Mouse (Mus musculus): ENCODE measurements around the gene Lrmda. TPM values are rescaled to one million over a fixed set of nuclear protein-coding genes. Genes with fewer than 3 reads are reported as not detected.

Lrmda gene
- polyA plus RNA-seq, 1 experiment from 2014 or later = 0.20 TPM

- Histone ChIP-seq H3K27ac (replicated peaks; ENCODE audit: low read depth, low read length) (no peak overlapping the region), H3K9me3 (ENCODE audit: control insufficient read depth, low read length) (no peaks in the 10 kb centered on the region), H3K36me3 (ENCODE audit: control insufficient read depth, insufficient read depth, low read length) (no peaks in the 10 kb centered on the region), H3K4me2 (ENCODE audit: low read depth, severe bottlenecking) (no peak overlapping the region), H3K4me3 (ENCODE audit: low read depth, low read length) (no peak overlapping the region), H3K27me3 (ENCODE audit: control insufficient read depth, insufficient read depth, low read length) (0 out of 2 replicates have a peak, but pooled peaks cover 2% of the 10 kb centered on the region), H3K9ac (ENCODE audit: low read length) (no peak overlapping the region), H3K4me1 (ENCODE audit: control insufficient read depth, insufficient read depth, low read length) (peaks cover 12% of the 10 kb centered on the region)
- 57% methylated on average over 8 of the region's 8 CpGs for WGBS
- ATAC-seq (ENCODE audit: insufficient number of reproducible peaks, low FRiP score, low TSS enrichment, low read depth) (no peak), DNase-seq (ENCODE audit: low spot score) (no peak)
Measured at GRCm38 (mm10) chr14:22154096-22154495, 134.6 kb downstream of the Lrmda start.

DNA sequence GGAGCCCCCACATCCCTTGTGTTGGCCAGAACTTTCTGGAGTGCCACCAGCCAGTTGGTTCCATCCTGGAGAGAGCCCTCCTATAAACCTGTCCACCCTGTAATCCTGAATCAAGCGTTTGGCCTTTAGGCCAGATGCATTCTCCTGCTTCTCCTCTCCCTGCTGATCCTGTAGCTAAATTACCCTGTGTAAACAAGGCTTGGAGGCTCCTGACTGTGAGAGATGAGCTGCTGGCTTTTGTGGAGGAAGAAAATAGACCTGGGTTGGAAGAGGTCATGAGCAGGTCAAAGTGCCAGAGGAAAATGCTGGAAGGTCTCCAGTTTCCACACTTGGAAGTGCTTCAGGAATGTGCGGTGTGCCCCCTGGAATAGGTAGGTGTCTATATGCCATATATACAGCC lies 135.5 kb downstream of the Lrmda start:
- Histone ChIP-seq H3K27ac (replicated peaks; ENCODE audit: low read depth, low read length) (no peak overlapping the region), H3K27me3 (ENCODE audit: control insufficient read depth, insufficient read depth, low read length) (0 out of 2 replicates have a peak, but pooled peaks cover 2% of the 10 kb centered on the region), H3K36me3 (ENCODE audit: control insufficient read depth, insufficient read depth, low read length) (no peaks in the 10 kb centered on the region), H3K9me3 (ENCODE audit: control insufficient read depth, low read length) (no peaks in the 10 kb centered on the region), H3K4me2 (ENCODE audit: low read depth, severe bottlenecking) (no peak overlapping the region), H3K4me1 (ENCODE audit: control insufficient read depth, insufficient read depth, low read length) (peaks cover 12% of the 10 kb centered on the region), H3K4me3 (ENCODE audit: low read depth, low read length) (no peak overlapping the region), H3K9ac (ENCODE audit: low read length) (no peak overlapping the region)
- ATAC-seq (ENCODE audit: insufficient number of reproducible peaks, low FRiP score, low TSS enrichment, low read depth) (no peak), DNase-seq (ENCODE audit: low spot score) (no peak)
- WGBS = 21% methylated on average over 2 of the region's 2 CpGs

DNA sequence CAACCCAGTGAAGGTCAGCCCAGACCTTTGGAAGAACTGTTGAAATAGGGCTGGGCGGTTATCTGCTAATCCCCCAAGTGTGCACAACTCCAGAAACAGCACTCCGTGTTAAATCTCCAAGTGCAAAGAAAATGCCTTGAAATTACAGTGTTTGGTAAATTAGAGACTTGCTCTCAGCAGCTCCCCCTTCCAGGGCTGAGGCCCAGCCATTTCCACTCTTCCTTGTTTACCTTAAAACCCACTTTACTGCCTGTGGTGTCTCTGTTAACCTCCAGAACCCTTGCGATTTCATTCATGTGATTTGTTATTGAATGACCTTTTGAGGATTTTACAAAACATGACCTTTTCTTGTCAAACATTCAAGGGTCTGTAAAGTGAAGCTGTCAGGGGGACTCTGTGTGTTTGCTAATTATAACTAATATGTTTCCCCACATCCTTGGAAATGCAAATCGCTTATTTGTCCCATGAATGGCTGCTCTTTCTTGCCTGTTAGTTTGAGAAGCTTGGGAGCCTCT lies 136.1 kb downstream of the Lrmda start:
- Histone ChIP-seq H3K27me3 (ENCODE audit: control insufficient read depth, insufficient read depth, low read length) (0 out of 2 replicates have a peak, but pooled peaks cover 2% of the 10 kb centered on the region), H3K4me3 (ENCODE audit: low read depth, low read length) (no peak overlapping the region), H3K9me3 (ENCODE audit: control insufficient read depth, low read length) (no peaks in the 10 kb centered on the region), H3K4me2 (ENCODE audit: low read depth, severe bottlenecking) (no peak overlapping the region), H3K27ac (replicated peaks; ENCODE audit: low read depth, low read length) (no peak overlapping the region), H3K9ac (ENCODE audit: low read length) (no peak overlapping the region), H3K36me3 (ENCODE audit: control insufficient read depth, insufficient read depth, low read length) (no peaks in the 10 kb centered on the region), H3K4me1 (ENCODE audit: control insufficient read depth, insufficient read depth, low read length) (peaks cover 12% of the 10 kb centered on the region)
- WGBS = 46% methylated on average over 4 of the region's 4 CpGs
- ATAC-seq (ENCODE audit: insufficient number of reproducible peaks, low FRiP score, low TSS enrichment, low read depth) (no peak), DNase-seq (ENCODE audit: low spot score) (no peak)

GRCm38 (mm10) chr14:22156991-22157390 lies 137.5 kb downstream of the Lrmda start:
- H3K4me3 ChIP-seq (ENCODE audit: low read depth, low read length) = no peak overlapping the region
- 0 out of 2 replicates have a peak, but pooled peaks cover 2% of the 10 kb centered on the region for H3K27me3 ChIP-seq (ENCODE audit: control insufficient read depth, insufficient read depth, low read length)
- no peak overlapping the region for H3K4me2 ChIP-seq (ENCODE audit: low read depth, severe bottlenecking)
- no peaks in the 10 kb centered on the region for H3K36me3 ChIP-seq (ENCODE audit: control insufficient read depth, insufficient read depth, low read length)
- no peak overlapping the region for H3K9ac ChIP-seq (ENCODE audit: low read length)
- peaks cover 12% of the 10 kb centered on the region; the same call in 1 of the 2 replicates for H3K4me1 ChIP-seq (ENCODE audit: control insufficient read depth, insufficient read depth, low read length)
- ATAC-seq (ENCODE audit: insufficient number of reproducible peaks, low FRiP score, low TSS enrichment, low read depth) (no peak), DNase-seq (ENCODE audit: low spot score) (no peak)
- H3K27ac ChIP-seq (replicated peaks; ENCODE audit: low read depth, low read length) = no peak overlapping the region
- no peaks in the 10 kb centered on the region for H3K9me3 ChIP-seq (ENCODE audit: control insufficient read depth, low read length)
- 67% methylated on average over 6 of the region's 6 CpGs for WGBS

- Histone ChIP-seq H3K9ac (ENCODE audit: low read length) (no peak overlapping the region), H3K4me1 (ENCODE audit: control insufficient read depth, insufficient read depth, low read length) (peaks cover 5% of the 10 kb centered on the region; the same call in 1 of the 2 replicates), H3K36me3 (ENCODE audit: control insufficient read depth, insufficient read depth, low read length) (no peaks in the 10 kb centered on the region), H3K27ac (replicated peaks; ENCODE audit: low read depth, low read length) (no peak overlapping the region), H3K9me3 (ENCODE audit: control insufficient read depth, low read length) (no peaks in the 10 kb centered on the region), H3K4me3 (ENCODE audit: low read depth, low read length) (no peak overlapping the region), H3K27me3 (ENCODE audit: control insufficient read depth, insufficient read depth, low read length) (no peaks in the 10 kb centered on the region), H3K4me2 (ENCODE audit: low read depth, severe bottlenecking) (no peak overlapping the region)
- ATAC-seq (ENCODE audit: insufficient number of reproducible peaks, low FRiP score, low TSS enrichment, low read depth) = no peak
- WGBS = 15% methylated on average over 3 of the region's 3 CpGs
- DNase-seq (ENCODE audit: low spot score) = no peak
Measured at GRCm38 (mm10) chr14:22161416-22161815, 141.9 kb downstream of the Lrmda start.

- peak; percentile 53 for DNase-seq (ENCODE audit: low spot score)
- H3K27me3 ChIP-seq (ENCODE audit: control insufficient read depth, insufficient read depth, low read length) = peaks cover 4% of the 10 kb centered on the region; the same call in 1 of the 2 replicates
- H3K4me2 ChIP-seq (ENCODE audit: low read depth, severe bottlenecking) = peak overlapping the region; percentile 25; the same call in 1 of the 2 replicates
- H3K36me3 ChIP-seq (ENCODE audit: control insufficient read depth, insufficient read depth, low read length) = no peaks in the 10 kb centered on the region
- no peaks in the 10 kb centered on the region for H3K9me3 ChIP-seq (ENCODE audit: control insufficient read depth, low read length)
- 15% methylated on average over 7 of the region's 7 CpGs for WGBS
- H3K4me3 ChIP-seq (ENCODE audit: low read depth, low read length) = no peak overlapping the region
- no peak for ATAC-seq (ENCODE audit: insufficient number of reproducible peaks, low FRiP score, low TSS enrichment, low read depth)
- H3K9ac ChIP-seq (ENCODE audit: low read length) = no peak overlapping the region
- 0 out of 2 replicates have a peak overlapping the region, but pooled peaks have one; percentile 12 for H3K27ac ChIP-seq (replicated peaks; ENCODE audit: low read depth, low read length)
- peaks cover 21% of the 10 kb centered on the region for H3K4me1 ChIP-seq (ENCODE audit: control insufficient read depth, insufficient read depth, low read length)
Measured at GRCm38 (mm10) chr14:22167285-22167684, 147.8 kb downstream of the Lrmda start.

- peak; percentile 47 for DNase-seq (ENCODE audit: low spot score)
- H3K36me3 ChIP-seq (ENCODE audit: control insufficient read depth, insufficient read depth, low read length) = no peaks in the 10 kb centered on the region
- H3K27me3 ChIP-seq (ENCODE audit: control insufficient read depth, insufficient read depth, low read length) = peaks cover 4% of the 10 kb centered on the region; the same call in 1 of the 2 replicates
- H3K9me3 ChIP-seq (ENCODE audit: control insufficient read depth, low read length) = no peaks in the 10 kb centered on the region
- H3K4me3 ChIP-seq (ENCODE audit: low read depth, low read length) = no peak overlapping the region
- H3K9ac ChIP-seq (ENCODE audit: low read length) = no peak overlapping the region
- ATAC-seq (ENCODE audit: insufficient number of reproducible peaks, low FRiP score, low TSS enrichment, low read depth) = no peak
- no peak overlapping the region for H3K27ac ChIP-seq (replicated peaks; ENCODE audit: low read depth, low read length)
- WGBS = 6% methylated on average over 11 of the region's 11 CpGs
- peaks cover 19% of the 10 kb centered on the region for H3K4me1 ChIP-seq (ENCODE audit: control insufficient read depth, insufficient read depth, low read length)
- peak overlapping the region; percentile 21; the same call in 1 of the 2 replicates for H3K4me2 ChIP-seq (ENCODE audit: low read depth, severe bottlenecking)
Measured at GRCm38 (mm10) chr14:22168077-22168794, 148.7 kb downstream of the Lrmda start.

DNA sequence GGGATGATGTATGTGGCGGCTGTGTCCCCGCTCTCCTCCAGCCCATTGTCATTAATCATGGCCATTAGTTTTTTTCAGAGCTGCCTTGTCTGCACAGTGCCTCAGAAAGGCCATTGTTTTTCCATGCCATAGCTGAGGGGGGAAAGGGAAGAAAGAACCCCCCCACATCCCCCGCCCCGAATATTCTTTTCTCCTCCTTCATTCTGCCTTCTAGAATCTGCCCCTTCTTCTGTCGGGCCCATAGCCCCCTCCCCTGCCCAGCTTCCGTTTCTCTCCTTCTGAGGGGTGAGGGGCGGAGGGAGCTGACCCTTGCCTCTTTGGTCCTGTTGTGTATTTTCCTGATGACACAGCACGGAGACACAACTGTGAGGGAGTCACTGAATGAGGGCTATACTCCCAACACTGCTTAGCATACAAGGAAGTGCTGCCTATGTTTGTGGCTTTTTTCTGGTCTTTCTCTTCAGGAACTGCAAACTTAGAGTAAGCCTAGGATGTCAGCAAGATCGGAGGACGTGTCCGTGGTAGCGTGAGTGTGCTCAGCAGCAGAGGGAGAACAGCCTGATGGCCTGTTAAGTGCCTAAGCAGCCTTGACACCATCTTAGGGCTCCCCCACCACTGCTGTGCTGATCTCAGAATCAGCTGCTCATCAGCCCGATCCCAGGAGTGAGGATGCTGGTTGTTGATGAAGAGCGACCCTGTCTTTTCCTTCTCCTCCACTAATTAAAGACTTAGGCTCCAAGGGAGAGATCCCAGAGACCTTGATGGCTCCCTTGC lies 149.5 kb downstream of the Lrmda start:
- Histone ChIP-seq H3K36me3 (ENCODE audit: control insufficient read depth, insufficient read depth, low read length) (no peaks in the 10 kb centered on the region), H3K27ac (replicated peaks; ENCODE audit: low read depth, low read length) (no peak overlapping the region), H3K9ac (ENCODE audit: low read length) (no peak overlapping the region), H3K27me3 (ENCODE audit: control insufficient read depth, insufficient read depth, low read length) (peaks cover 4% of the 10 kb centered on the region; the same call in 1 of the 2 replicates), H3K9me3 (ENCODE audit: control insufficient read depth, low read length) (no peaks in the 10 kb centered on the region), H3K4me1 (ENCODE audit: control insufficient read depth, insufficient read depth, low read length) (peaks cover 19% of the 10 kb centered on the region), H3K4me3 (ENCODE audit: low read depth, low read length) (no peak overlapping the region), H3K4me2 (ENCODE audit: low read depth, severe bottlenecking) (peak overlapping the region; percentile 21; the same call in 1 of the 2 replicates)
- WGBS = 14% methylated on average over 14 of the region's 14 CpGs
- no peak for ATAC-seq (ENCODE audit: insufficient number of reproducible peaks, low FRiP score, low TSS enrichment, low read depth)
- DNase-seq (ENCODE audit: low spot score) = no peak
